Mouse (Mus musculus) CH12.LX (cell line): ENCODE data around the gene Drosha. TPM values are rescaled to one million over a fixed set of nuclear protein-coding genes. Genes with fewer than 3 reads are reported as not detected.

Source experiments
- DNase-seq: peaks from one replicate; pipeline ENCODE4 v3.0.0-alpha.2; 2013; ENCODE audit errors: extremely low read depth
- H3K27ac ChIP-seq: 2 replicates; pipeline ENCODE4 v1.5.1; 2012; ENCODE audit warnings: low read depth, mild to moderate bottlenecking, control low read depth, moderate library complexity; ENCODE audit not compliant: insufficient read depth
- H3K27me3 ChIP-seq: replicated peaks from 2 replicates; pipeline ENCODE3; 2012; ENCODE audit warnings: inconsistent platforms
- H3K36me3 ChIP-seq, 2 experiments: replicated peaks in 1 of 2; 2 replicates each; pipeline versions ENCODE3 to v1.6.1; 2012; ENCODE audit warnings: inconsistent platforms in 1 of 2, low read length in 1 of 2, mild to moderate bottlenecking in 1 of 2, mixed read lengths in 1 of 2, moderate library complexity in 1 of 2; ENCODE audit not compliant: control insufficient read depth in 1 of 2, insufficient read depth in 1 of 2
- H3K4me1 ChIP-seq, 2 experiments: 2 replicates each; pipeline ENCODE4 v1.6.1; 2012; ENCODE audit warnings: inconsistent platforms in 1 of 2, moderate library complexity in 1 of 2; ENCODE audit not compliant: insufficient read depth in 2 of 2, control insufficient read depth in 1 of 2
- H3K4me2 ChIP-seq: 2 replicates; pipeline ENCODE4 v1.6.1; 2012; ENCODE audit warnings: low read depth, mild to moderate bottlenecking, control low read depth; ENCODE audit not compliant: poor library complexity, insufficient read depth, severe bottlenecking
- H3K4me3 ChIP-seq, 3 experiments: fragments of 150-350 bp in 1 of 3; sonication (generic) in 1 of 3; replicated peaks in 1 of 3; 2 replicates each; pipeline versions ENCODE3 to v1.5.1; 2011 to 2012; ENCODE audit warnings: low read depth in 2 of 3, low read length in 2 of 3, mild to moderate bottlenecking in 2 of 3, moderate library complexity in 2 of 3, control low read depth in 1 of 3, improper control_type of control experiment in 1 of 3, inconsistent platforms in 1 of 3, mixed read lengths in 1 of 3; ENCODE audit not compliant: poor library complexity in 1 of 3
- H3K79me2 ChIP-seq: replicated peaks from 2 replicates; pipeline ENCODE4 v1.6.1; 2012; ENCODE audit warnings: mild to moderate bottlenecking, moderate library complexity; ENCODE audit not compliant: control insufficient read depth, poor library complexity, insufficient read depth, severe bottlenecking; ENCODE audit errors: extremely low read depth
- H3K9ac ChIP-seq: 2 replicates; pipeline ENCODE4 v1.6.1; 2012; ENCODE audit warnings: low read depth, mild to moderate bottlenecking, control low read depth, moderate library complexity; ENCODE audit not compliant: insufficient read depth
- H3K9me3 ChIP-seq: replicated peaks from 2 replicates; pipeline ENCODE3; 2012; ENCODE audit warnings: low read length, inconsistent platforms, mixed read lengths
- CHD1 ChIP-seq: IDR thresholded peaks from 2 replicates; pipeline ENCODE4 v1.6.1; 2012; ENCODE audit warnings: low read depth, low read length, improper control_type of control experiment, inconsistent platforms
- CHD2 ChIP-seq: IDR thresholded peaks from 2 replicates; pipeline ENCODE4 v1.6.1; 2011; ENCODE audit warnings: low read length, improper control_type of control experiment
- E2F4 ChIP-seq: IDR thresholded peaks from 2 replicates; pipeline ENCODE4 v1.6.1; 2011; ENCODE audit warnings: low read depth, low read length, improper control_type of control experiment; ENCODE audit not compliant: insufficient replicate concordance
- EP300 ChIP-seq: IDR thresholded peaks from 2 replicates; pipeline ENCODE4 v1.6.1; 2011; ENCODE audit warnings: low read length, improper control_type of control experiment
- ETS1 ChIP-seq: conservative IDR thresholded peaks from 2 replicates; pipeline ENCODE4 v1.6.1; 2012; ENCODE audit warnings: low read depth, mild to moderate bottlenecking, inconsistent platforms, low read length, improper control_type of control experiment, moderate library complexity
- IRF4 ChIP-seq: IDR thresholded peaks from 2 replicates; pipeline ENCODE4 v1.6.1; 2014; ENCODE audit warnings: low read depth, mild to moderate bottlenecking, inconsistent platforms, low read length, improper control_type of control experiment
- JUN ChIP-seq: IDR thresholded peaks from 2 replicates; pipeline ENCODE4 v1.6.1; 2011; ENCODE audit warnings: low read depth, mild to moderate bottlenecking, low read length, improper control_type of control experiment, moderate library complexity; ENCODE audit not compliant: insufficient read depth
- KAT2A ChIP-seq: IDR thresholded peaks from 2 replicates; pipeline ENCODE4 v1.6.1; 2012; ENCODE audit warnings: low read length, improper control_type of control experiment, inconsistent platforms; ENCODE audit not compliant: insufficient replicate concordance
- MXI1 ChIP-seq: IDR thresholded peaks from 2 replicates; pipeline ENCODE4 v1.6.1; 2011; ENCODE audit warnings: mild to moderate bottlenecking, low read depth, low read length, improper control_type of control experiment
- MYC ChIP-seq: IDR thresholded peaks from 2 replicates; pipeline ENCODE4 v1.6.1; 2011; ENCODE audit warnings: low read depth, mild to moderate bottlenecking, improper control_type of control experiment, low read length
- NELFE ChIP-seq: IDR thresholded peaks from 2 replicates; pipeline ENCODE4 v1.6.1; 2011; ENCODE audit warnings: low read depth, low read length, improper control_type of control experiment
- NRF1 ChIP-seq: IDR thresholded peaks from 2 replicates; pipeline ENCODE4 v1.6.1; 2014; ENCODE audit warnings: low read depth, mild to moderate bottlenecking, inconsistent platforms, low read length, improper control_type of control experiment, moderate library complexity
- PAX5 ChIP-seq: IDR thresholded peaks from 2 replicates; pipeline ENCODE4 v1.6.1; 2012; ENCODE audit warnings: low read length, inconsistent platforms, mixed read lengths
- POLR2A ChIP-seq: IDR thresholded peaks from 2 replicates; pipeline ENCODE4 v1.6.1; 2011; ENCODE audit warnings: low read depth, mild to moderate bottlenecking, improper control_type of control experiment, low read length
- POLR2AphosphoS2 ChIP-seq: IDR thresholded peaks from 2 replicates; pipeline ENCODE4 v1.6.1; 2011; ENCODE audit warnings: low read depth, low read length, improper control_type of control experiment
- RCOR1 ChIP-seq: conservative IDR thresholded peaks from 2 replicates; pipeline ENCODE4 v1.6.1; 2012; ENCODE audit warnings: low read depth, mild to moderate bottlenecking, inconsistent platforms, low read length, improper control_type of control experiment
- USF1 ChIP-seq: IDR thresholded peaks from 2 replicates; pipeline ENCODE4 v1.6.1; 2014; ENCODE audit warnings: low read depth, mild to moderate bottlenecking, inconsistent platforms, low read length, improper control_type of control experiment
- USF2 ChIP-seq: conservative IDR thresholded peaks from 2 replicates; pipeline ENCODE4 v1.6.1; 2011; ENCODE audit warnings: low read depth, low read length, improper control_type of control experiment
- ZKSCAN1 ChIP-seq: IDR thresholded peaks from 2 replicates; pipeline ENCODE4 v1.6.1; 2012; ENCODE audit warnings: low read depth, inconsistent platforms, low read length, improper control_type of control experiment, borderline replicate concordance
- ZNF384 ChIP-seq: IDR thresholded peaks from 2 replicates; pipeline ENCODE4 v1.6.1; 2012; ENCODE audit warnings: low read depth, low read length, improper control_type of control experiment, inconsistent platforms
- dilution Hi-C: fragments of 300-500 bp; cut with MboI; formaldehyde crosslinking; loops from 2 replicates; pipeline ENCODE4 v1.14.3; 2020; ENCODE audit warnings: low sequenced_read_pairs; ENCODE audit not compliant: extremely low pct_unique_long_range_greater_than_20kb, extremely low pct_ligation_motif_present
- in situ Hi-C: fragments of 300-500 bp; cut with MboI; formaldehyde crosslinking; loops from 3 replicates; pipeline ENCODE4 v1.14.3; 2019; ENCODE audit warnings: low sequenced_read_pairs, low pct_ligation_motif_present, low pct_unique_long_range_greater_than_20kb, mixed read lengths
- polyA plus RNA-seq: library from polyadenylated mRNA; unstranded; fragments of >175 nt; gene quantifications from 2 replicates; pipeline ENCODE4 v1.2.1, GENCODE M21; 2012; ENCODE audit warnings: low read depth; ENCODE audit not compliant: insufficient read length
- total RNA-seq, 2 experiments: library from RNA; depleted of rRNA; stranded (reverse); fragments of 300-350 nt in 1 of 2; fragments of >200 nt in 1 of 2; gene quantifications; 2 replicates each; pipeline ENCODE4 v1.2.3; 2012 to 2014

The Drosha gene
- total and polyA plus RNA-seq, 3 experiments: 23.4 to 81.9 (median 24.8) TPM

DNA sequence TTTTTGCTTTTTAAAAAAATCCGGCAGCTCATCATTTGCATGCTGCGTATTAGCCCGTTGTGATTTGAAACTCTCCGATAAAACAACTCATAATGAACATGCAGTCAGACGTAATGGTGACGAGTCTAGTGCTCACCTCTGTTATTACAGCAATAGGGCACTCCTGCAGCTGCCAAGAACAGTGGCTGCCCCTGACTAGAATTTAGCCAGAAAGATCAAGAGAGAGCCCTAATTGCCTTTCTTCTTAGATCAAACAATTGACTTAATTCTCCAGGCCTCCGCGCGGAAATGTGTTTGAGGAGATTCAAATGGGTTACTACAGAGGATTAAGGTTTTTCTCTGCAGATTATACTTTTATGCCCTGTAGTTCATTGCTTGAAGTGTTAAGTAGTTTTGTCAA, 116.5 kb downstream of the Drosha start:
- H3K4me3 ChIP-seq: no peak overlapping the region
- no peak overlapping the region for H3K27ac ChIP-seq
- no peaks in the 10 kb centered on the region for H3K27me3 ChIP-seq
- dilution Hi-C loops (no loop called here), in situ Hi-C loops (no loop called here)
- peaks cover 2 to 7% of the 10 kb centered on the region in 2 experiments for H3K36me3 ChIP-seq
- DNase-seq: no peak
- TF ChIP-seq MXI1: no peak
- no peak for TF ChIP-seq PAX5
- no peak for TF ChIP-seq USF1
- TF ChIP-seq POLR2AphosphoS2: no peak
- no peak for TF ChIP-seq POLR2A
- TF ChIP-seq ZNF384: no peak
- no peak for TF ChIP-seq MYC
- no peak for TF ChIP-seq JUN
- no peak overlapping the region for H3K9ac ChIP-seq
- H3K9me3 ChIP-seq: no peaks in the 10 kb centered on the region
- H3K79me2 ChIP-seq: no peaks in the 10 kb centered on the region
- no peak overlapping the region for H3K4me2 ChIP-seq
- H3K4me1 ChIP-seq: peaks cover 0 to 3% of the 10 kb centered on the region in 2 experiments; a peak in 1 of 4 replicates

GRCm38 (mm10) chr15:12941651-12942180, 117.1 kb downstream of the Drosha start:
- H3K4me1 ChIP-seq: peaks cover 0 to 3% of the 10 kb centered on the region in 2 experiments; a peak in 1 of 4 replicates
- no peaks in the 10 kb centered on the region for H3K27me3 ChIP-seq
- peaks cover 0 to 1% of the 10 kb centered on the region in 2 experiments for H3K36me3 ChIP-seq
- no peak overlapping the region for H3K4me2 ChIP-seq
- no peak for DNase-seq
- no peaks in the 10 kb centered on the region for H3K79me2 ChIP-seq
- no peak for TF ChIP-seq CHD2
- TF ChIP-seq NRF1: no peak
- no peak for TF ChIP-seq NELFE
- TF ChIP-seq ZKSCAN1: no peak
- TF ChIP-seq E2F4: no peak
- TF ChIP-seq JUN: no peak
- TF ChIP-seq EP300: no peak
- no peak for TF ChIP-seq KAT2A
- no peak for TF ChIP-seq ETS1
- no peak for TF ChIP-seq RCOR1
- TF ChIP-seq POLR2AphosphoS2: no peak
- no peak for TF ChIP-seq USF1
- no peak for TF ChIP-seq POLR2A
- TF ChIP-seq IRF4: no peak
- no peak for TF ChIP-seq CHD1
- no peak for TF ChIP-seq USF2
- in situ Hi-C loops (no loop called here), dilution Hi-C loops (no loop called here)
- H3K4me3 ChIP-seq: no peak overlapping the region
- H3K9ac ChIP-seq: no peak overlapping the region
- no peak overlapping the region for H3K27ac ChIP-seq
- no peaks in the 10 kb centered on the region for H3K9me3 ChIP-seq
